ENCODE assay signal across 28 mouse cellular contexts in the genomic region with DNA sequence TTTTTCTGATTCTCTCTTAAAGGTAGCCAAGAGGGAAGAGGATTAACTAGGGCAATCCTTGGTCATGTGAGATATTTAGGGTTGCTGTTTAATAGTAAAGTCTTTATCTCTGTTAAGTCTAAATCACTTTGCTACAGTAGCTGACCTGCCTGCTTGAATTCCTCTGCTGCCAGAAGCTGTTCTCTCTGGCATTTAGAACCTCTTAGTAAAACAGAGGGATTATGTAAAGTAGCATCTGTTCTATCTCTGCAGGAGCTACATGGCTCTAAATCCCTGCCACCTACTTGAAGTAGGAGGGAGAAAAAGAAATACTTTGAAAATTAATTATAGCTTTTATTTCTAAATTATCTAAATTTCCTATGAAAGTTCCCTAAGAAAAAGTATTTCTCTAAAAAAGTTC. TPM values are rescaled to one million over a fixed set of nuclear protein-coding genes. Genes with fewer than 3 reads are reported as not detected.
"Had no signal": no experiment of that assay in that cellular context is flagged by ENCODE, and none has a peak within 500 bp of the region (broad histone marks: within the 10 kb centered on the region; RNA-seq: fewer than 3 reads in every experiment).

No protein-coding gene starts in this region.

- ATAC-seq: liver, embryonic 12.5 days; liver, postnatal 0 days; lung, postnatal 0 days; midbrain, embryonic 13.5 days; midbrain, embryonic 15.5 days; midbrain, embryonic 16.5 days had no signal

- DNase-seq: left cerebral cortex, postnatal 4 days; liver; liver, embryonic 13.5 days; liver, postnatal 0 days; lung, adult 18-20 months; lung, adult 2 months; lung, embryonic 14.5 days; lung, postnatal 10 days; lung, postnatal 14 days; lung, postnatal 36 days; lung, postnatal 4 days; midbrain, embryonic 14.5 days had no signal

RNA-seq across cellular contexts. Expression of gene Vmn1r224, which starts 25.3 kb away (rescaled TPM):
- total RNA-seq: left cerebral cortex, adult 2 months; left cerebral cortex, adult 8-10 months; left cerebral cortex, postnatal 10 days; left cerebral cortex, postnatal 14 days; left cerebral cortex, postnatal 25 days; left cerebral cortex, postnatal 36 days; left cerebral cortex, postnatal 4 days; liver, adult 2 months; megakaryocyte progenitor cell, adult 5-6 weeks; megakaryocyte, adult 5-6 weeks; midbrain, postnatal 0 days; monocyte, adult 5-6 weeks had no signal

RNA-seq across cellular contexts. Expression of gene Vmn2r108, which starts 41.9 kb away (rescaled TPM):
- total RNA-seq: left cerebral cortex, adult 2 months; left cerebral cortex, postnatal 10 days; left cerebral cortex, postnatal 25 days; liver, adult 2 months; megakaryocyte progenitor cell, adult 5-6 weeks; megakaryocyte, adult 5-6 weeks; midbrain, postnatal 0 days; monocyte, adult 5-6 weeks had no signal

RNA-seq across cellular contexts. Expression of gene Vmn1r225, which starts 58.7 kb away (rescaled TPM):
- total RNA-seq: left cerebral cortex, adult 2 months; left cerebral cortex, adult 8-10 months; left cerebral cortex, postnatal 10 days; left cerebral cortex, postnatal 14 days; left cerebral cortex, postnatal 25 days; left cerebral cortex, postnatal 36 days; left cerebral cortex, postnatal 4 days; liver, adult 2 months; megakaryocyte progenitor cell, adult 5-6 weeks; megakaryocyte, adult 5-6 weeks; midbrain, postnatal 0 days; monocyte, adult 5-6 weeks had no signal
